Mouse (Mus musculus) thymus, adult 18-20 months (tissue): ENCODE results near the gene Adprhl1.

Source experiments
- DNase-seq, 2 experiments: peaks; one replicate each; pipeline ENCODE4 v3.0.0; 2022; ENCODE audit warnings: mixed read lengths in 2 of 2

Adprhl1 gene

DNA sequence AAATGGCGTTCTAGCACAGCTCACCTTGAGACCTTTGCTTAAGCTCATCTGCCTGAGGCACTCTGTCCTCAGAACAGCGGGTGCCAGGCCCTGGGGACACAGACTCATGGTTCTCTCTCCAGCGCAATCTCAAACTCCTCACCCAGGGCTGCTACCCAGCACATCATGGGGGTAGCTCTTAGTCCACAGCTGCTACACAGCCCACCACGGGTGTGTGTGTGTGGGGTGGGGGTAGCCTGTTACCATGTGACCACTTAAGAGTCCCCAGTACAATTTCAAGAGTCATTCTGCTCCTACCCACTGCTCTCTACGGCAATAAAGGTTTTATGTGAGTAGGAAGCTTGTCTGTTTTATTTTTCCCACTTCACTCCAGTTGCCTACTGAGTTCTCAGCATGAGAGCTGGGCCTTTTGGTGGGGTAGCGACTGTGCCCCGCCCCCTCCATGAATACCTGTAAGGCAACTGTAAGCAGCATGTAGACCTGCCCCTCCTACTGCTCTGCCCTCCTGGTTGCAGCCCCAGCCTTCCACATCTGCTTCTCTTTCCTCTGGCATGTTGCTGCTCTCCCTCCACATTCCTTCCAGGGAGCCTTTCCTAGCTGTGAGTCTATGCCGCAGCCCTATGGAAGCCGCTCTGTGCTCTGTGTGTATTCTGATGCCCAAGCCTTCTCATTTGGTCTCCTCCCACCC, 24.9 kb downstream of the Adprhl1 start:
- no peak for DNase-seq

- DNase-seq, result no peak
These were observed 26.8 kb downstream of the Adprhl1 start for GRCm38 (mm10) chr8:13227184-13227583.

DNA sequence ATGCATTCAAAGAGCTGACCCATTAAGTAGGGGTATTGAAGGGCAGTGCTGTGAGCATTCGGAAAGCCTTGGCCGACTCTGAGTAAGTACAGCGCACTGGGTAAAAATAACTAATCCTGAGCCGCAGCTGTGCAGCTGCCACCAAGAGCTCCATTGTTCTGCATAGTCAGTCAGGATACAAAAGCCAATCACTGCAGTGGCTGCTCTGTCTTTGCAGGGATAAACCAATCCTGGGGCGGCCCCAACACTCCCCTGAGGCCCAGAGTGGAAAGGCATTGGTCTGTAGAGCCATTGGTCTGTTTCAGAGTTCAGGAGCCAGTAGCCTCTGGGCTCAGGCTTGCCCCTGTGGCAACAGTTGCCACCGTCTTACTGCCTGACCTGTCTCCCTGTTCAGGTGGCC, 27.7 kb downstream of the Adprhl1 start:
- DNase-seq, result no peak

DNA sequence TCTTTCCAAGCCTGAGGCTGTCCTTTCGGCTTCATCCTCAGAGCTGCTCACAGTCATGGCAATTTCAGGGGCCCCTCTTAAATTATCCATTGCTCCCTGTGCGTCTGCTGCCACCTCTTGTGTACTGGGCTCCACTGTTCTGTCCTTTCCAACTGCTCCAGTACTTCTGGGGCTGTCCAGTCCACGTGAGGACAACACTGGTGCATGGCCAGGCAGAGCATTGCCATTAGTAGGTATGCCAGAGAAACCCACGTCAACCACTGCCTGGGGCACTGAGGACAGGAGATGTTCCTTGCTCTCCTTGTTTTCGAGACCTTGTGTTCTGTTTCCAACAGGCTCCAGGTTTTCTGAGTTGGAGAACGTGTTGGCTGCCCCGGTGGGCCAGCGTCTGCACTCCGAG, 29.5 kb downstream of the Adprhl1 start:
- DNase-seq, result no peak

- DNase-seq, result no peak
These were observed 35.5 kb downstream of the Adprhl1 start for GRCm38 (mm10) chr8:13218441-13218840.

GRCm38 (mm10) chr8:13217986-13218385, 36.0 kb downstream of the Adprhl1 start:
- DNase-seq, result no peak

DNA sequence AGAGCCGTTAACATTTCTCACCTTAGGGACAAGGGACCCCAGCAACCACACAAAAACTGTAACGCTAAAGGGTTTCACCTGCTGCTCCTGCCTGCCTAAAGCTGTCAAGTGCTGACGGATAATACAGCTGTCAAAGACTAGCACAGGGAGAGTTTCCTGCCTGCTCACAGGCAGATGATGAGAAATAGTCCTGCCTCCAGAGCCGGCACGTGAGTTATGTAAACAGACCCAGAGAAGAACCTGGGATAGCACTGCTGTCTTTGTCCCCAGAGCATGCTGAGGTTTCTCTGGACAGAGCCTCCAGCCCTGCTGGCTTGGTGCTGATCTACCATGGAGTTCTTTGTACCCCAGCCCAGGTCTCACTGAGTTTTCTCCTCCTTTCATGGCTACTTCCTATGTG, 36.9 kb downstream of the Adprhl1 start:
- DNase-seq, result no peak

- no peak for DNase-seq
These were observed 37.6 kb downstream of the Adprhl1 start for GRCm38 (mm10) chr8:13216386-13216785.

DNA sequence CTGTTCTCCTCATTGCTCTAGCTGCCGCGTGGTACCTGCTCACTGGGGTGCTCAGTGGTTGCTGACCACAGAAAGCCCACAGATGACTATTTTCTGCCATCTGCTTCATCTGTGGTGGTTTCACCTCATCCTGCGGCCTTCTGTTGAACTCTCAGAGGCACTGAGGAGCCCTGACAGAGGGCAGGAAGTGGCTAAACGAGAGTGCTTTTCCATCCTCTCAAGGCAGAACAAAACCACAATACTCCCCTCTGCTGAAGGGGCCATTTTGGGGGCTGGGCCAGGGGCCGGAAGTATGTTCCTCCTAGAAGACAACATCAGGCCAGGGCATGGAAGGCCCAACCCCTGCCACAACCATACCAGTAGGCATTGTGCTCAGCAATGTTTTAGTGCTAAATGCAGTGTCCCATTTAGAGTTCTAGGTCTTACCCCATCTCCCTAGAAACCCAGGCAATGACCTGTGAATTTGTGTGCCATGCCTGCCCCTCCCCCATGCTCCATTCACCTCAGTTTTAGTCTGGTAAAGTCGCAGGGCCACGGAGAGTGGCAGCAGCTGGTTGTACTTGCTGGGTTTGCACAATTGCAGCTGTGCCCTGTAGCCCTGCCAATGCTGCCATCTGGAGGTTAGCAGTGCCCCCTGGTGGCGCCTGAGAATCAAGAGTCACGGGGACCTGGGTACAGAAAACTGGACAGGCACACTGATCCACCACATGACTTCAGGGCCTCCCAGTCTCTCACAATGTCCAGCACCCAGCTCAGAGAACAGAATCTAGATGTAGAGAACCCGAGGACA, 40.3 kb downstream of the Adprhl1 start:
- DNase-seq, result peak; percentile 75 to 88

- no peak for DNase-seq
These were observed 44.2 kb downstream of the Adprhl1 start for GRCm38 (mm10) chr8:13209770-13210169.

DNA sequence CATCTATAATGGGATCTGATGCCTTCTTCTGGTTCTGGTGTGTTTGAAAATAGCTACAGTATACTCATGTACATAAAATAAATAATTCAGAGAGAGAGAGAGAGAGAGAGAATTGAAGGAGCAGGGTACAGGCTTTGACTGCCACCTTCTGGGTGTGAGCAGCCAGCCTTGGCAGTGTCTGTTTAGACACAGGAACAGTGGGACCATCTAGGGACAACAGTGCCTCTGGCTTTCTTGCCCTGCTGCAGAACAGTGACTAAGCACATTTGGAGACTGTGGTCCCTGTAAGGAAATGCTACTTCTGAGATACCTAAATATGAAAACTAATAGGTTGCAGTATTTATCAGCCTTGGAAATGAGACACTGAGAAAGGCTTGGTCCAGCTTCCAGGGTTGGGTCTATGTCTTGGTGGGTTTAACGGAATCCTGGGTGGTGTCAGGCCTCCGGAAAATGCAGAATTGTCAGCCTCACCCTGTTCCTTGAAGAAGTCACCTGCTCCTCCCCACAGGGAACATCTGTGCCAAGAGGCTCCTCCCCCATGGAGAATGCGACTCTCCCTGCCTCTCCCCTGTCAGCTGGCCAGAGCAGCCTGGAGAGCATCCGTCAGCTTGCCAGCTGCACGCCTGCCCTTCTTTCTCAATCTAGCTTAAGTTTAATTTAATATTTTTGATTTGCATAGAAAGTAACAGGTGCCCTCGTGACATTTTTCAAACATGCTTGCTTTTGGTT, 45.2 kb downstream of the Adprhl1 start:
- peak in 1 of 2 experiments; percentile 23 for DNase-seq

- no peak for DNase-seq
These were observed 47.7 kb downstream of the Adprhl1 start for GRCm38 (mm10) chr8:13206290-13206689.

- DNase-seq, result no peak
These were observed 48.7 kb downstream of the Adprhl1 start for GRCm38 (mm10) chr8:13205311-13205710.

DNA sequence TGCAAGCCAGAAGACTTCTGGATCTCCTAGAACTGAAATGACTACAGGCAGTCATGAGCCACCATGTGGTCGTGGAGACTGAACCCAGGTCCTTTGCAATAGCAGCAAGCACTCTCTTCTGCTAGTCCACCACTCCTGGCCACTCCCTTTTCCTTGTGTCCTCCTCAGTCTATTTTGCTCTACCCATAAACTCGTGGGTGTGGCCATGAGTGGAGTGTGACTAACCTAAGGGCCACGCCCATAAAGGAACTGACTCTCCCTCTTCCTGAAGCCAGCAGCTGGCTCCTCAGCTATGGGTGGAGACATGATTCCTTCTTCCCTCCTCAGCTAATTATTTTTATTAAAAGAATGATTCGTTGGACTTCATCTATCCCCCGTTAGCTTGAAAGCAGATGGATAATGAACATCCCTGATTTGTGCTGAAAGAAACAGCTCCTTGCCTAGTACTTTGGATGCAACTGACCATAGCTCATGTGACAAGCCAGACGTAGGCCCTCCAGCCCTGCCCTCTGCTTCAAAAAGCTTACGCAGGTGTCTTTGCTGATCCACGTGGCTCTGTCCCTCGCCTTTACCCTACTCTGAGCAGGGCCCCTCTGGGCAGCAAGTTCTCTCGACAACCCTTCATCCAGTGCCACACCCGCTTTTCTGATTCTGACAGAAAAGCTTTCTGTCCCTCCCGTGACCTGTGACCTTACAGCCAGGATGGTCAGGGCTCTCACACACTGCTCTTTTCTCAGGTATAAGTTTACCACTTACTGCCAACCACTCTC, 49.4 kb downstream of the Adprhl1 start:
- DNase-seq, result no peak

DNA sequence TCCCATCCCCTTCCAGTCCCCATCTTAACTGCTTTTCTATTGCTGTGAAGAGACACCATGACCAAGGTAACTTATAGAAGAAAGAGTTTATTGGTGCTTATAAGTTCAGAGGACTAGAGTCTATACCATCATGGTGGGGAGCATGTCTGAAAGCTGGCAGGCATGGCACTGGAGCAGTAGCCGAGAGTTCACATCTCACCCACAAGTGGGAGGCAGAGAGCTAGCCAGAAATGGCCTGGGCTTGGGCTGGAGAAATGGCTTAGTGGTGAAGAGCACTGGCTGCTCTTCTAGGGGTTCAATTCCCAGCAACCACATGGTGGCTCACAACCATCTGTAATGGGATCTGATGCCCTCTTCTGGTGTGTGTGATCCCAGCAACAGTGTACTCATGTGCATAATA, 50.5 kb downstream of the Adprhl1 start:
- DNase-seq, result no peak

GRCm38 (mm10) chr8:13202806-13203205, 51.2 kb downstream of the Adprhl1 start:
- DNase-seq, result no peak

DNA sequence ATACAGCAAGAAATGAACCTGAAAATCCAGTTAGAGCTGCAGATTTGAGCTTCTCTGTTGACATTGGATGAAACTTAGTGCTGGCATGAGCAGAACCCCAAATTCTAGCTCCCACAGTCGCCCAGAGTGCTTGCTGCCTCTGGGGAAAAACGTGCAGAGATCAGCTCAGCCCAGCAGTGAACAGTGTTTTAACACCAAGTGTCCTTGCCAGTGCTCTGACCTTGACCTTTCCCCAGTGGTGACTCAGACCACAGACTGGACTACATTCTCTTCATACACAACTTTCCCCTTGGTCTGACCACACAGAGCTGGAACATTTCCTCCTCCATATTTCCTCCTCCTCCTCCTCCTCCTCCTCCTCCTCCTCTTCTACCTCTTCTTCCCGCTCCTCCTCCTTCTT, 51.9 kb downstream of the Adprhl1 start:
- DNase-seq, result no peak

DNA sequence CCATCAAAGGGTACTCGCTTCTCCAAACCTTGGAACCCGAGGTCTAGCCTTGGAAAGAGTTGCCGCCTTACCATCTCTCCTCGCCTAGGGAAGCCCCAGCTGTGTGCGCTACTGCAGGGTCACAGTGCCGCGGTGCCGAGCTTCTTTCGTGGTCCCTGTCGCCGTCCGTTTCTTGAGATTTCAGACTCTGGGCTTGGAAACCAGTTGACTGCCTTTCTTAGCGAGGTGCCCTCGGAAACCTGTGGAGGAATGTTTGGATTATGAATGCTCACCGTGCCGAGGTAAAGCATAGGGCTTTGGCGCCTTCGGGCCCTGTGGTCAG, 53.0 kb downstream of the Adprhl1 start:
- no peak for DNase-seq

DNA sequence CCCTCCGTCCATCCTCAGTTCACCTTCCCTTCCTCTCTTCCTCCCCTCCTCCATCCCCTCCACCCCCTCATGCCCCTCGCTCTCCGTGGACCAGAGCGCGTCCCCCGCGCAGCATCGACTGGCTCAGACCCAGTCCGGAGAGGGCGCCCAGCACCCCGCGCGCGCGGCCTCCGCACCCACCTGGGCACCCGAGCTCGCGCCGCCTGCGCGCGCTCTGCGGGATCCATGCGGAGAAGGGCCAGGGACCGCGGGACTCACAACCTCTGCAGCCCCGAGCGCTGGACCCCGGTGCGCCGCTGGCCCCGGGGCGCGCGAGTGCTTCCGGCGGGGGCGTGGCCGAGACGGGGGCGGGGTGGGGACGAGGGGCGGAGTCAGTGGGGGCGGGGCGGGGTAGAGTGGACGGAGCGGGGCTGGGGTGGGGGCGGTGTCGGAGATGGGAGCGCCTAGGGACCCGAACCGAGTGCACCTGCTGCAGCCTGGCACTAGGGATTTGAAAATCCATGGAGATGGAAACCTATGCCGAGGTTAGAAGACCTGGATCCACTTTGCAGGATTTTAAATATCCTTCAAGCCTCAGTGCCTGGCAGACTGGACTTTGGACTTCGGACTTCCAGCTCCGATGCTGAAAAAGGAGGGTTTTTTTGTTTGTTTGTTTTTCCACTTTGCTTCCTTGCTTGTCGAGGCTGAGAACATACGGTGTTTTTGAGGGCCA, 53.5 kb downstream of the Adprhl1 start, which contains the start of gene Grtp1:
Gene Grtp1 (minus strand): TSS at position 320 of the 712 bp plus-strand sequence.
- no peak for DNase-seq

GRCm38 (mm10) chr8:13199385-13200061, 54.4 kb downstream of the Adprhl1 start:
- no peak for DNase-seq

DNA sequence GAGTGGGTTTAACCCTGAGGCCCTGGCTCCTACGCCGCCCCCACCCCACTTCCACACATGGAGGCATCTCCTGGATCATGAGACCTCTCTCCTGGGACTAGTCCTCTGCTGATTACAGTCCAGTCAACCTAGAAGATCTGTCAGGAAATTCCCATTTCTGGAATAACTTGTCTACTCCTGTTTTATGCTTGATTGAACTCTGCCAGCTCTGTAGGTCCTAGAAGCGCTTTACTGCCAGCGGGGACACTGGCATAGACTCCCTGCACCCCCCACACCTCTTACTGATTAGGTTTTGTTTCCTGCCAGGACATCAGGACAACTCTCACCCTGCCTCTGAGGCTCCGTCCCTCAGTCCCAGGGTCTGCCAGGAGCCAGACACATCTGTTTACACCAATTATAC, 56.5 kb downstream of the Adprhl1 start:
- no peak for DNase-seq

DNA sequence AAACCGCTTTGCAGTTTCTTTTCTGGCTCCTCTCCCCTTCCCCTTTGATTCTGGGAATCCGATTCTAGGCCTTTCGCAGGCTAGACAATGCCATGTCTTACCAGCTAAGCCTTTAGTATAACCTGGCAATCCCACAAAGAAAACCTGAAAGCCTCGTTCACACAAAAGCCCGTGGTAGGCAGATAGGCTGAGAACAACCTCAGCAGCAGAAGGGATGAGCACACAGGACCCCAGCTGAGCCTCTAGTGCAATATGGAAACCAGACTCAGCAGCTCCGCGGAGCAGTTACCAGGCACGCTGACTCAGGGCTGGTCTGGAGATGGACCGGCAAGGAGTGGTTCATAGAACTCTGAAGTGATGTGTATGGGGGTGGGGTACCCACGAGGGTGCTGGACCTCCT, 59.1 kb downstream of the Adprhl1 start:
- no peak for DNase-seq
